Mouse (Mus musculus): ENCODE measurements around the gene Hist1h2bc.
A peak's percentile ranks its signal among the peaks of the same experiment; 100 is the strongest.

Gene Hist1h2bc

GRCm38 (mm10) chr13:23732156-23732804 lies 48.3 kb downstream of the Hist1h2bc start:
- no peak for DNase-seq (ENCODE audit: low read depth, low spot score)

- DNase-seq (ENCODE audit: low read depth, low spot score) = no peak
Observed at GRCm38 (mm10) chr13:23737091-23737490, 53.1 kb downstream of the Hist1h2bc start.

- DNase-seq (ENCODE audit: low read depth, low spot score) = no peak
Observed at GRCm38 (mm10) chr13:23738041-23738440, 54.0 kb downstream of the Hist1h2bc start.

GRCm38 (mm10) chr13:23738677-23739068 lies 54.7 kb downstream of the Hist1h2bc start, which contains the start of gene Hist1h1c:
Gene Hist1h1c, plus strand, starts transcription at chr13:23738808.
- DNase-seq (ENCODE audit: low read depth, low spot score) = peak; percentile 77

- DNase-seq (ENCODE audit: low read depth, low spot score) = peak; percentile 98
Observed at GRCm38 (mm10) chr13:23739069-23739921, 55.3 kb downstream of the Hist1h2bc start.

GRCm38 (mm10) chr13:23739922-23740252 lies 55.9 kb downstream of the Hist1h2bc start:
- no peak for DNase-seq (ENCODE audit: low read depth, low spot score)

- DNase-seq (ENCODE audit: low read depth, low spot score) = no peak
Observed at GRCm38 (mm10) chr13:23740256-23740840, 56.3 kb downstream of the Hist1h2bc start.

- no peak for DNase-seq (ENCODE audit: low read depth, low spot score)
Observed at GRCm38 (mm10) chr13:23740910-23741309, 56.9 kb downstream of the Hist1h2bc start.

- DNase-seq (ENCODE audit: low read depth, low spot score) = no peak
Observed at GRCm38 (mm10) chr13:23742007-23742406, 58.0 kb downstream of the Hist1h2bc start.

Data from telencephalon, adult 2 months (tissue).